Mouse (Mus musculus) limb, embryonic 11.5 days (tissue): ENCODE measurements at regions not wholly inside any gene's neighbourhood (a gene's known extent, or its start where the extent isn't known, plus 50 kb on each side); places are given as distances from the start of the nearest gene placed in this dataset.
A peak's percentile ranks its signal among the peaks of the same experiment; 100 is the strongest.

Experiments used
- ATAC-seq: fragments of 200-750 bp; cut with Nextera tagmentation; 2 replicates; pipeline ENCODE4 v1.8.0; 2017; ENCODE audit warnings: low read depth; ENCODE audit not compliant: insufficient number of reproducible peaks, low FRiP score, low TSS enrichment
- DNase-seq: peaks from one replicate; pipeline ENCODE4 v3.0.0-alpha.2; 2015; ENCODE audit warnings: low spot score
- H3K27ac ChIP-seq: fragments of 300-500 bp; sonication (generic); replicated peaks from 2 replicates; pipeline ENCODE4 v1.5.1; 2014; ENCODE audit warnings: low read depth, mild to moderate bottlenecking, low read length
- H3K27me3 ChIP-seq: fragments of 300-500 bp; sonication (generic); 2 replicates; pipeline ENCODE4 v1.6.1; 2014; ENCODE audit warnings: mild to moderate bottlenecking, low read length, mixed read lengths; ENCODE audit not compliant: control insufficient read depth, insufficient read depth
- H3K36me3 ChIP-seq: fragments of 300-500 bp; sonication (generic); 2 replicates; pipeline ENCODE4 v1.6.1; 2014; ENCODE audit warnings: mild to moderate bottlenecking, low read length, moderate library complexity, mixed read lengths; ENCODE audit not compliant: control insufficient read depth, insufficient read depth
- H3K4me1 ChIP-seq: fragments of 300-500 bp; sonication (generic); 2 replicates; pipeline ENCODE4 v1.6.1; 2014; ENCODE audit warnings: low read length, mixed read lengths; ENCODE audit not compliant: control insufficient read depth, insufficient read depth
- H3K4me2 ChIP-seq: fragments of 300-500 bp; sonication (generic); 2 replicates; pipeline ENCODE4 v1.6.1; 2014; ENCODE audit warnings: low read depth, mild to moderate bottlenecking, moderate library complexity; ENCODE audit not compliant: severe bottlenecking
- H3K4me3 ChIP-seq: fragments of 300-500 bp; sonication (generic); 2 replicates; pipeline ENCODE4 v1.5.1; 2014; ENCODE audit warnings: low read depth, low read length
- H3K9ac ChIP-seq: fragments of 300-500 bp; sonication (generic); 2 replicates; pipeline ENCODE4 v1.6.1; 2014; ENCODE audit warnings: mild to moderate bottlenecking, low read length
- H3K9me3 ChIP-seq: fragments of 300-500 bp; sonication (generic); 2 replicates; pipeline ENCODE4 v1.6.1; 2016; ENCODE audit warnings: low read length; ENCODE audit not compliant: control insufficient read depth
- WGBS: fragments of 180-500 bp; shearing (Covaris S2); extraction: QIAGEN DNeasy Blood & Tissue Kit; methylation state at CpG from one replicate; pipeline ENCODE4 v1.1.7; 2014; 5-methylcytosine and 5-hydroxymethylcytosine counted together

DNA sequence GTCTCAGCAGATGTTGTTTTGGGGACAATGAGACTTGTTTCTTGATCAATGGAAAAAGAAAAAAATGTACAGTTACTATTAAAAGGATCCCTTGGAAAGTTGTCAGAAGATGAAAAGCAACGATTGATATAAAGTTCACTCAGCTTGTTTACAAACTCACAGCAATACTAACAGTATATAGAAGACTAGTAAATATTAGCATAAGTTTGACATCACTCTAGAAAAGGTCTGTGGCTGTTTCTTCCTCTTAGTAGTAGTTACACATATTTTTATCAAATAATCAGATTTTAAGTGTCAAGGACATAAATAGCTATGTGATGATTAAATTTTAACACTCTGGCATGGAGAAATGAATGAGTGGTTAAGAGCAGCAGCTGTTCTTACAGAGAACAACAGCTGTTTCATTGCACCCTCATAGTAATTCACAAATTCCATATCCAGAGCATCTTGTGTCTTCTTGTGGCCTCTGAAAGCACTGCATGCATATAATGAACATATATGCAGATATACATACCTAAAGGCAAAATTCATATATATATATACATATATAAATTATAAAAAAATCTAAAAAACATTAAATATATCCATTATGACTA lies 179.1 kb upstream of the Pcdh10 start:
- Histone ChIP-seq H3K9me3 (no peaks in the 10 kb centered on the region), H3K4me2 (no peak overlapping the region), H3K36me3 (no peaks in the 10 kb centered on the region), H3K4me3 (no peak overlapping the region), H3K4me1 (no peaks in the 10 kb centered on the region), H3K27me3 (no peaks in the 10 kb centered on the region), H3K27ac (no peak overlapping the region), H3K9ac (no peak overlapping the region)
- ATAC-seq (no peak), DNase-seq (no peak)
- WGBS, result 85% methylated on average over 1 of the region's 1 CpGs

DNA sequence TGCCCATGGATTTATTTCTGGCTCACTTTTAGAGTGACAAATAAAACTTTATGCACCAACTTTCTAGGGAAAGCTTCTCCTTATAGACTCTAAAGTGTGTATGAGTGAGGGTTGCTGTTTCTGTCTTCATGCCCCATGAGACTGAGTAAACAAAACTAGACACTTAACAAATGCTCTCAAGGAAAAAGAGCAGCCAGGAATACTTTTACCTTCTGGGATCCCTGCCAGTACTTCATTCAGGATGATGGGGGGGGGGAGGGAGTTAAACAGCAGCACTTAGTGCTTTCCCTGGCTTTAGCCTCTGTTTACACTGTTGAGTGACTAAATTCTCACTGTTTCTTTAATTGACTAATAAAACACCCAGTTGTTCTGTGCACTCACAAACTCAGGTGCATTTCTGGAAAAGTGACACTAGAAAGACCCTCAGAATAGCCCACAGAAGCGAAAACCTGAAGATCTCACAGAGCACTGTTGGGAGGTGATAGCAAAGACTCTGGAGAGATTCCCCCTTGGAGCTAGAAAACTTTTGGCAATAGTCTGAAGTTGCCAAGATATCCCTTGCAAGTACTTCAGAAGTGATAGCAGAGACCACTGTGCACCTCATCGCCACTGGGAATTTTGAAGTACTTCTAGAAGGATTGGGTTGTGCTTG lies 173.7 kb upstream of the Pcdh10 start:
- Histone ChIP-seq H3K4me3 (no peak overlapping the region), H3K9me3 (no peaks in the 10 kb centered on the region), H3K27ac (no peak overlapping the region), H3K4me2 (no peak overlapping the region), H3K27me3 (no peaks in the 10 kb centered on the region), H3K9ac (no peak overlapping the region), H3K36me3 (no peaks in the 10 kb centered on the region), H3K4me1 (no peaks in the 10 kb centered on the region)
- WGBS, result 70% methylated on average over 2 of the region's 2 CpGs
- no peak for ATAC-seq
- DNase-seq, result no peak

DNA sequence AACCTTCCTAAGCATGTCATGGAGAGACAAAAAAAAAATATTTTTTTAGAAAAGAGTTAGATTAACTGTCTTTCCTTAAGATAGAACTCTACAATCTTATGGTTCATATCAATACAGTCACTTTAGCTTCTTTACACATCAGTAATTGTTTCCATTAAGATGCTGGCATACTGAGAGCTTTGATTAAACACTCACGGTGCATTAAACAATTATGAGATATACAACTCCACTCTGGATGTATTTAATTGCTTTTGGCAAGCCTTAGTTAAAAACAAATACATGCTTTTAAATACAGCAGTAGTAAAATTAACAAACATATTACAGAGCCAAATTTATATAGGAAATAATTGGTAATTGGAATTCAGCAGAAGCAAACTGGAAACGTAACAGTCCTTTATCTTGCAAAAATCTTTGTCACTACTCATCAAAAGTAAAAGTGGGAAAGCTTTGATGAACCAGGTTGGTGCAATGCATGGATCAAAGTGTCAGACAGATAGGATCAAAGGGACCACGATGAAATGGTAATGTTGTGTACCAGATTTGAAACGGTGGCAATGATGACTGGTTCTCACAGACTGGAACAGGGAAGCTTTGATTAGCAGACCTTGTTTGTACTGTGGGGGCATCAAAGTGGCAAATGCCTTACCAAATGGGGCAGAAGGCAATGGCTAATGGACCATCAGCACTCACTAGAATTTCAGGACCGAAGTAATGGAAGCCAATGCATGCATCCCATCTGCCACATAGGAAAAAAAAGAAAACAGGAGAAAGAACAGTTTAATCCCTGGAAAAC lies 146.4 kb upstream of the Pcdh10 start:
- H3K27ac ChIP-seq, result no peak overlapping the region

DNA sequence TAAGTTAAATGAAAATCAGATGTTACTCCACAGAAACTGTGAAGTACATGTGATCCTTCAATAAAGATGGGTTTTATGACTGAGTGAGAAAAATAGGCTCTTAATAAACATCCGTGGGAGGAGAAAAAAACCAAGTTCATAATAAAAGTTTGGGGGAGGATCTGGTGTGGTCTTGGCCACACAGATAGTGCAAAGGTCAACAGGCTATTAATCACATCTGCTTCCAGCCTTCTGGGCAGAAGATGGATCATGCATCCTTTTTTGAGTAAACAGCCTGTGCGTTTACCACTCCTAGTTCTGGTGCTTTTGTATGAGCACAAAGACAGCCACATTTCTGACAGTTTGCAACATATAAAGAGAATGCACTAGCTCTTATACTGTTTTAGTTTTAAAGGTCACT lies 139.7 kb upstream of the Pcdh10 start:
- Histone ChIP-seq H3K36me3 (no peaks in the 10 kb centered on the region), H3K9ac (no peak overlapping the region), H3K4me1 (no peaks in the 10 kb centered on the region), H3K4me3 (no peak overlapping the region), H3K27ac (no peak overlapping the region), H3K9me3 (no peaks in the 10 kb centered on the region), H3K27me3 (no peaks in the 10 kb centered on the region), H3K4me2 (no peak overlapping the region)
- 25% methylated on average over 2 of the region's 2 CpGs for WGBS
- ATAC-seq (no peak), DNase-seq (no peak)

More for the DNA sequence above, 146.4 kb upstream of the Pcdh10 start:
- H3K4me2 ChIP-seq, result no peak overlapping the region
- no peaks in the 10 kb centered on the region for H3K36me3 ChIP-seq
- no peak overlapping the region for H3K4me3 ChIP-seq
- WGBS, result 51% methylated on average over 5 of the region's 5 CpGs
- DNase-seq (no peak), ATAC-seq (no peak)
- H3K9ac ChIP-seq, result no peak overlapping the region
- no peaks in the 10 kb centered on the region for H3K9me3 ChIP-seq
- no peaks in the 10 kb centered on the region for H3K27me3 ChIP-seq
- no peaks in the 10 kb centered on the region for H3K4me1 ChIP-seq

DNA sequence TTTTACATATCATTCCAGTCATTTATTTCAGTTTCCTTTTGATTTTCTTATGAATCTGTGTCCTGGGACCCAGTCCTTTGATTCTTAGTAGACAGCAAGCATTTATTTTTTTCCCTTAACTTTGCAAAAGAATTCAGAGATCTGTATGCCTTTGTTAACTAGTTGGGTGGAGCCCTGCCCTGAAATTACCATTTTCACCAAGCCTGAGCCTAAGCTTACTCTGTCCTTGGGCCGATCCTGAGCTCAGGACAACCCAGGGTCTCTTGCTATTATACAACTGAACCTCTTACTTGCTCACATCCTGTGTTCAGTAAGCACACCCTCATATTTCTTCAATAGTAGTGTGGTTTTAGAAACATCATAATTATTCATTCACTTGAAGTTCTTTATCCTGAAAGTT lies 132.7 kb upstream of the Pcdh10 start:
- no peaks in the 10 kb centered on the region for H3K4me1 ChIP-seq
- H3K9ac ChIP-seq, result no peak overlapping the region
- H3K27ac ChIP-seq, result no peak overlapping the region
- no peaks in the 10 kb centered on the region for H3K9me3 ChIP-seq
- no peaks in the 10 kb centered on the region for H3K27me3 ChIP-seq
- H3K4me2 ChIP-seq, result no peak overlapping the region
- no peak overlapping the region for H3K4me3 ChIP-seq
- DNase-seq (no peak), ATAC-seq (no peak)
- H3K36me3 ChIP-seq, result no peaks in the 10 kb centered on the region
- 95% methylated on average over 1 of the region's 1 CpGs for WGBS

DNA sequence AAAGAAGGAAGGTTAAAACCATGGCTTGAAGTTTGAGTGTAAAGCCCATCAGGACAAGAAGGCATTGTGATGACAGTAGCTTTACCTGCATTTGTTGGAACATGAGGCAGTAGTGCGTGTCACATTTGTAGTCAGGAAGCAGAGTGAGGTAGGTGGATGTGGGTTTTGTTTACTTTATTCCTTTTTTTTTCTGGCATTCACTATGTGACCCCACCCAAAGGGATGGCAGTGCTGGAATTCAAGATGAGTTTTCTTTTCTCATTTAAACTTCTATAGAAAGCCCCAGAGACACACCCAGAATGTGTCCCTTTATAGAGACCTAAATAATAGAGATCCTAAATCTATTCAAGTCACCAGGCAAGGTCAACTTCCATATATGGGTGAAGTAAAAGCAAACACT lies 131.6 kb upstream of the Pcdh10 start:
- no peak for DNase-seq
- Histone ChIP-seq H3K27me3 (no peaks in the 10 kb centered on the region), H3K4me3 (no peak overlapping the region), H3K4me2 (no peak overlapping the region), H3K4me1 (no peaks in the 10 kb centered on the region), H3K9me3 (no peaks in the 10 kb centered on the region), H3K9ac (no peak overlapping the region), H3K27ac (no peak overlapping the region), H3K36me3 (no peaks in the 10 kb centered on the region)
- ATAC-seq, result no peak
- 85% methylated on average over 1 of the region's 1 CpGs for WGBS

DNA sequence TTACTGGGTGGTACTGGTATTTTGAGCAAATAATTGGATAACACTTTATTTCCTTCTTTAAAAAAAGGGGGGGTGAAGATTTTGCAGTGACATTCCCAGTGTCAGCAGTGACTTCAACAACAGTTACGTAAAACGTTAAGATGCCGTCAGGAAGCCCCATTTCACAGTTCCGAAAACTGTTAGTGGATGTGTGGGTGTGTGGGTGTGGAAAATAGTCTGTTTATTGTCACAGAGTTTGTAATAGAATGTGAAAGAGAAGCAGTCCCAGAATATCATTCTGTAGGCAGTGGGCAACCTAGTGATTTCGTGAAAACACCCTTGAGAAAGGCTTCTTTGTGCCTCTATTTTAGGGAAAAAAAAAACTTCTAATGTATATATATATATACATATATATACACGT lies 101.4 kb upstream of the Pcdh10 start:
- Histone ChIP-seq H3K4me1 (no peaks in the 10 kb centered on the region), H3K27ac (no peak overlapping the region), H3K9ac (no peak overlapping the region), H3K4me3 (no peak overlapping the region), H3K27me3 (no peaks in the 10 kb centered on the region), H3K36me3 (no peaks in the 10 kb centered on the region), H3K4me2 (no peak overlapping the region), H3K9me3 (no peaks in the 10 kb centered on the region)
- WGBS, result 83% methylated on average over 6 of the region's 6 CpGs
- DNase-seq, result no peak
- ATAC-seq, result no peak

DNA sequence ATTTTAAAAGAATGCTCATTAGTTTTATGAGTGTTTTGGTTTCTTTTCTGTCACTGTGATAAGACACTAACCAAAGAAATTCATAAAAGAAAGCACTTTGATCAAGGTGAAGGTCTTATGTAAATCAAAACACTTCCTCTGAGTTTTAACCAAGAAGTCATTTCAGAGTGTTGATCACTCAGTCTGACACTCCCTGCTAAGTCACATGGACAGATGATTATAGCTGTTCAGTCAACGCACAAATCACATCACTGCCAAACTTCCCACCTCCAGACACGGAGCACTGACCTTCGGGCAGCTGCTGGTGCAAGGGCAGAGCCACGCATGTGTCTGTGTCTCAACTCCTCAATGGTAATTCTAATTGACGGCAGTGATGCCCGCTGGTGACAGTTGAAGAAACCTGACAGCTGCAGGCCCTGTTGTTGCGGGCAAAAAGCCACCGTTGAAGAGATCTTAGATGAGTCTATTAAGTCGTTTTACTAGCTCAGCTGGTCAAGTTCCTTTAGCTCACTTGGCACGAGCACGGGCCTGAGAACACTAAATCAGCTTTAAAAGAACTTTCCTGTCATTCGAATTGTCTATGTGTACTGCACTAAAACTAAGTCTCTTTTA lies 80.8 kb upstream of the Pcdh10 start:
- DNase-seq (peak; percentile 21), ATAC-seq (no peak)
- Histone ChIP-seq H3K36me3 (no peaks in the 10 kb centered on the region), H3K27ac (no peak overlapping the region), H3K4me3 (no peak overlapping the region), H3K4me1 (no peaks in the 10 kb centered on the region), H3K27me3 (no peaks in the 10 kb centered on the region), H3K9me3 (no peaks in the 10 kb centered on the region), H3K9ac (no peak overlapping the region), H3K4me2 (no peak overlapping the region)
- WGBS, result 75% methylated on average over 12 of the region's 12 CpGs
